Mouse (Mus musculus) hindbrain, embryonic 10.5 days (tissue): ENCODE data around the gene Ppfia1. TPM values are rescaled to one million over a fixed set of nuclear protein-coding genes. Genes with fewer than 3 reads are reported as not detected.

ENCODE experiments used
- DNase-seq: peaks from one replicate; pipeline ENCODE4 v3.0.0-alpha.2; 2017; ENCODE audit warnings: low spot score
- H3K27ac ChIP-seq: fragments of 300-500 bp; sonication (generic); 2 replicates; pipeline ENCODE4 v1.5.1; 2016; ENCODE audit warnings: mild to moderate bottlenecking, moderate library complexity
- H3K27me3 ChIP-seq: fragments of 300-500 bp; sonication (generic); 2 replicates; pipeline ENCODE4 v1.6.1; 2016; ENCODE audit warnings: mild to moderate bottlenecking; ENCODE audit not compliant: poor library complexity, insufficient read depth, severe bottlenecking
- H3K36me3 ChIP-seq: fragments of 300-500 bp; sonication (generic); 2 replicates; pipeline ENCODE4 v1.6.1; 2016; ENCODE audit warnings: mild to moderate bottlenecking, moderate library complexity
- H3K4me1 ChIP-seq: fragments of 300-500 bp; sonication (generic); replicated peaks from 2 replicates; pipeline ENCODE4 v1.6.1; 2016; ENCODE audit warnings: mild to moderate bottlenecking
- H3K4me3 ChIP-seq: fragments of 300-500 bp; sonication (generic); 2 replicates; pipeline ENCODE4 v1.5.1; 2016; ENCODE audit warnings: mild to moderate bottlenecking, moderate library complexity
- H3K9me3 ChIP-seq: fragments of 300-500 bp; sonication (generic); 2 replicates; pipeline ENCODE4 v1.6.1; 2016; ENCODE audit warnings: mild to moderate bottlenecking, moderate library complexity
- WGBS: fragments of 180-500 bp; shearing (Covaris S2); methylation state at CpG from one replicate; pipeline ENCODE4 v1.1.7; 2016; 5-methylcytosine and 5-hydroxymethylcytosine counted together
- polyA plus RNA-seq: library from polyadenylated mRNA; unstranded; fragments of >200 nt; fragmentation: Nextera tagmentation; extraction: Ambion mirVana; gene quantifications from 2 replicates; pipeline ENCODE4 v1.2.1, GENCODE M21; 2016

Gene Ppfia1
- polyA plus RNA-seq, 1 experiment from 2014 or later, result 33.2 TPM

GRCm38 (mm10) chr7:144469181-144469641, 84.3 kb downstream of the Ppfia1 start:
- no peaks in the 10 kb centered on the region for H3K27me3 ChIP-seq
- peak overlapping the region; percentile 76 for H3K4me3 ChIP-seq
- 18% methylated on average over 4 of the region's 4 CpGs for WGBS
- peak; percentile 20 for DNase-seq
- H3K27ac ChIP-seq, result peak overlapping the region; percentile 91
- H3K4me1 ChIP-seq, result peaks cover 20% of the 10 kb centered on the region
- H3K36me3 ChIP-seq, result peaks cover 35% of the 10 kb centered on the region
- H3K9me3 ChIP-seq, result no peaks in the 10 kb centered on the region

DNA sequence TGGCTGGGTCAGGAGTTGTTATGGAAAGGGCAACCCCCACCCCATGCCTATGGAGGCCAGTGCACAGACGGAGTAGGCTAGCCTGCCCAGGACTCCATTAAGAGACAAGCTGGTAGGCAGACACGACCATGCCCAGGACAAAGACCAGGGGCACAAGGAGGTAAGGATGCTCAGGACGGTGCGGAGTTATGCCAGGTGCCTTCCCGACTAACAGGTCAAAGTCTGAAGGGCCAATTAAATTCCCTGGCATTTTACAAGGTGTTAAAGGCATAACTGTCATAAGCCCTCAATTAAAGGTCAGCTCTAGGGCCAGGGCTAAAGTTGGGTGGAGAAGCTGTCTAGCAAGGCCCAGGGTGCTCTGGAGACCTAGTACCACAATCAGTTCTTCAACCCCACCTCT, 84.8 kb downstream of the Ppfia1 start:
- peaks cover 40% of the 10 kb centered on the region for H3K36me3 ChIP-seq
- H3K9me3 ChIP-seq, result no peaks in the 10 kb centered on the region
- H3K4me3 ChIP-seq, result peak overlapping the region; percentile 76
- H3K4me1 ChIP-seq, result peaks cover 20% of the 10 kb centered on the region
- no peak for DNase-seq
- 93% methylated on average over 5 of the region's 5 CpGs for WGBS
- H3K27ac ChIP-seq, result peak overlapping the region; percentile 91; the same call in 1 of the 2 replicates
- no peaks in the 10 kb centered on the region for H3K27me3 ChIP-seq

GRCm38 (mm10) chr7:144462577-144462976, 91.0 kb downstream of the Ppfia1 start:
- Histone ChIP-seq H3K27me3 (no peaks in the 10 kb centered on the region), H3K4me3 (no peak overlapping the region), H3K36me3 (peaks cover 93% of the 10 kb centered on the region), H3K9me3 (no peaks in the 10 kb centered on the region), H3K4me1 (no peaks in the 10 kb centered on the region), H3K27ac (no peak overlapping the region)
- no peak for DNase-seq
- 94% methylated on average over 7 of the region's 7 CpGs for WGBS

GRCm38 (mm10) chr7:144461246-144461902, 92.2 kb downstream of the Ppfia1 start:
- 97% methylated on average over 6 of the region's 6 CpGs for WGBS
- H3K36me3 ChIP-seq, result peaks cover 100% of the 10 kb centered on the region
- no peaks in the 10 kb centered on the region for H3K27me3 ChIP-seq
- H3K27ac ChIP-seq, result no peak overlapping the region
- no peak overlapping the region for H3K4me3 ChIP-seq
- no peaks in the 10 kb centered on the region for H3K9me3 ChIP-seq
- no peak for DNase-seq
- no peaks in the 10 kb centered on the region for H3K4me1 ChIP-seq

GRCm38 (mm10) chr7:144458881-144459280, 94.6 kb downstream of the Ppfia1 start:
- Histone ChIP-seq H3K27ac (no peak overlapping the region), H3K9me3 (no peaks in the 10 kb centered on the region), H3K27me3 (no peaks in the 10 kb centered on the region), H3K4me1 (no peaks in the 10 kb centered on the region), H3K36me3 (peaks cover 100% of the 10 kb centered on the region), H3K4me3 (no peak overlapping the region)
- no peak for DNase-seq
- 93% methylated on average over 1 of the region's 1 CpGs for WGBS

GRCm38 (mm10) chr7:144450661-144451060, 102.9 kb downstream of the Ppfia1 start:
- Histone ChIP-seq H3K27ac (no peak overlapping the region), H3K36me3 (peaks cover 100% of the 10 kb centered on the region), H3K4me3 (no peak overlapping the region), H3K9me3 (no peaks in the 10 kb centered on the region; the same call in 1 of the 2 replicates), H3K27me3 (no peaks in the 10 kb centered on the region), H3K4me1 (no peaks in the 10 kb centered on the region)
- 96% methylated on average over 9 of the region's 9 CpGs for WGBS
- no peak for DNase-seq

GRCm38 (mm10) chr7:144449637-144450570, 103.6 kb downstream of the Ppfia1 start:
- 95% methylated on average over 13 of the region's 13 CpGs for WGBS
- Histone ChIP-seq H3K4me3 (no peak overlapping the region), H3K9me3 (no peaks in the 10 kb centered on the region; the same call in 1 of the 2 replicates), H3K36me3 (peaks cover 100% of the 10 kb centered on the region), H3K4me1 (no peaks in the 10 kb centered on the region), H3K27ac (no peak overlapping the region), H3K27me3 (no peaks in the 10 kb centered on the region)
- DNase-seq, result no peak

DNA sequence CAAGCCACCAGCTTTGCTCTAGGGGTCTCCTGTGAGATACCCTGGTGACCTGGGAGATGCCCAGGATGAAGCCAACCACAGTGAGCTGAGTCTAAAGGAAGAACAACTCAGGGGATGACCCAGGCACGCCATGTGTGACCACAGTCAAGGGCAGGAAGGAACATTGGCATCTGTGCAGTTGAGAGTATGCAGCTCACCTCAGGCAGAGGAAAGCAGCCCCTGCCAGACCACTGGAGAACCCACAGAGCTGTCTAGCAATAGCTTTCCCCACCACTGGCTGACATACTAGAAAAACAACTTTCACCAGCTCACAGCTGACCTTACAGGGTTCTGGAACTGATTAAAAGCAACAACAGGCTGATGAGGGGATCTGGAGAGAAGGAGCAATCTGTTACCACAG, 105.3 kb downstream of the Ppfia1 start:
- 90% methylated on average over 1 of the region's 1 CpGs for WGBS

DNA sequence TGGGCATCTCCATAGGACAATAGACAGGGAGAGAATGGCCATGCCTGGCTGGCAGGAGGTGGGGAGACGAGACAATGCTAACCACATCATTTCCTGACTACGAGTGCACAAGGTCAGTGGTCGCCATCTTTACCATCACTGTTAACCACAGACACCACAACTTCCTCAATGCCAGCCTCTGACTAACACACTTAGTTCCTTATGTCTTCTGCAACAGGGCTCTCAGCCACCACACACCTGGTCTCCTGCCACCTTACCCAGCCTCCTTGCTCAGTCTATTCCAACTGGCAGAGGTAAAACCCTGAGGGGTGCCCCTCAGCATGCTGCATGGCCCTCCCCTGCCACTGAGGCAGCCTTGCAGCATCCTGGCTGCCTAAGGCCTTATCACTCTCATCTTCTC, 106.4 kb downstream of the Ppfia1 start:
- 88% methylated on average over 3 of the region's 3 CpGs for WGBS
- Histone ChIP-seq H3K4me1 (no peaks in the 10 kb centered on the region), H3K36me3 (peaks cover 99% of the 10 kb centered on the region)

More for the DNA sequence above, 105.3 kb downstream of the Ppfia1 start:
- H3K4me1 ChIP-seq, result no peaks in the 10 kb centered on the region
- no peak for DNase-seq
- H3K36me3 ChIP-seq, result peaks cover 99% of the 10 kb centered on the region
- H3K27me3 ChIP-seq, result no peaks in the 10 kb centered on the region
- H3K9me3 ChIP-seq, result no peaks in the 10 kb centered on the region; the same call in 1 of the 2 replicates
- no peak overlapping the region for H3K4me3 ChIP-seq
- no peak overlapping the region for H3K27ac ChIP-seq

GRCm38 (mm10) chr7:144444788-144445187, 108.7 kb downstream of the Ppfia1 start:
- Histone ChIP-seq H3K9me3 (no peaks in the 10 kb centered on the region; the same call in 1 of the 2 replicates), H3K36me3 (peaks cover 99% of the 10 kb centered on the region), H3K27ac (no peak overlapping the region), H3K4me3 (no peak overlapping the region), H3K4me1 (no peaks in the 10 kb centered on the region), H3K27me3 (no peaks in the 10 kb centered on the region)
- no peak for DNase-seq
- 93% methylated on average over 7 of the region's 7 CpGs for WGBS

More for the DNA sequence above, 106.4 kb downstream of the Ppfia1 start:
- no peak for DNase-seq
- no peak overlapping the region for H3K27ac ChIP-seq
- no peaks in the 10 kb centered on the region; the same call in 1 of the 2 replicates for H3K9me3 ChIP-seq
- no peaks in the 10 kb centered on the region for H3K27me3 ChIP-seq
- H3K4me3 ChIP-seq, result no peak overlapping the region

DNA sequence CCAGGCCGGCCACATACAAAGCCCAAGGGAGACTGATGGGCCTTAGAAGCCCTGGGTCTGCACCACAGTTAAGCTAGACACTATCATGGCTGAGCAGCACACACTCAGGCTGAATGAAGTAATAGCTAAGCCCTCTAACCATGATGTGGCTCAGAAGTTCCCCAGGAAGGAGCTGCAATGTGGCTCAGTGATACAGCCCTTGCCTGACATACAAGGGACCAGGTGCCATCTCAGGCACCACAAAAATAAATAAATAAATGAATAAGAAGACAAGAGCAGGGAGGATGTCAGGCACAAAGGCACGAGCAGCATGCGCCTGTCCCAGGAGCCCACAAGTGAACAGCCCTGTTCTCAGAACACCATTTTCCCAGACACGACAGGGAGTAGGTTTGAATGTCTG, 111.6 kb downstream of the Ppfia1 start:
- no peak overlapping the region for H3K4me3 ChIP-seq
- no peaks in the 10 kb centered on the region for H3K9me3 ChIP-seq
- no peak overlapping the region for H3K27ac ChIP-seq
- no peaks in the 10 kb centered on the region for H3K27me3 ChIP-seq
- peaks cover 99% of the 10 kb centered on the region for H3K36me3 ChIP-seq
- 95% methylated on average over 4 of the region's 4 CpGs for WGBS
- no peak for DNase-seq
- H3K4me1 ChIP-seq, result no peaks in the 10 kb centered on the region

DNA sequence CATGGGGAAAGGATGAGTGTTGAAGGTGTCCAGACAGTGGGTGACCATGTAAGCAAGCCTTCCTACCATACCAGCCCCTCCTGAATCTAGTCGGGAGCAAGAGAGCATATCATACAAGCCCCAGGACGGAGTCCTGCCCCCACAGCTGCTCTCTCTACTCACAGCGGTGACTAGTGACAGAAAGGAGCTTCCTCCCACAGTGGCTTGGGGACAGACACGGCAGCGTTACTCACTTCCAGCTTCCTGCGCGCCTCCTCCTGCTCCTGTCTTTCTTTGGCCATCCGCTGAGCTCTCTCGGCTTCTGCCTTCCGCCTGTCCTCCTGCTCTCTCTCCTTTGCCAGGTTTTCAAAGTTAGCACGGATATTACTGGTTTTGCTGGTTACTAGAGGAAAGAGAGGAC, 112.1 kb downstream of the Ppfia1 start:
- DNase-seq, result no peak
- Histone ChIP-seq H3K27me3 (no peaks in the 10 kb centered on the region), H3K9me3 (no peaks in the 10 kb centered on the region), H3K36me3 (peaks cover 99% of the 10 kb centered on the region), H3K4me3 (no peak overlapping the region), H3K4me1 (no peaks in the 10 kb centered on the region), H3K27ac (no peak overlapping the region)
- WGBS, result 95% methylated on average over 11 of the region's 11 CpGs

- H3K36me3 ChIP-seq, result peaks cover 84% of the 10 kb centered on the region
- H3K4me3 ChIP-seq, result no peak overlapping the region
- no peaks in the 10 kb centered on the region for H3K4me1 ChIP-seq
- no peak for DNase-seq
- no peak overlapping the region for H3K27ac ChIP-seq
- 95% methylated on average over 7 of the region's 7 CpGs for WGBS
- H3K27me3 ChIP-seq, result no peaks in the 10 kb centered on the region
- H3K9me3 ChIP-seq, result no peaks in the 10 kb centered on the region
Measured at GRCm38 (mm10) chr7:144438811-144439210, 114.7 kb downstream of the Ppfia1 start.
